Mouse (Mus musculus): ENCODE results near the gene Rhof. TPM values are rescaled to one million over a fixed set of nuclear protein-coding genes. Genes with fewer than 3 reads are reported as not detected.
A peak's percentile ranks its signal among the peaks of the same experiment; 100 is the strongest.
"Not testable (repeated sequence)": the region's sequence is repeated elsewhere in the genome, so short reads cannot be mapped to it uniquely, and the experiment has no call there.

The Rhof gene
- polyA plus RNA-seq, 1 experiment, result 52.1 TPM

DNA sequence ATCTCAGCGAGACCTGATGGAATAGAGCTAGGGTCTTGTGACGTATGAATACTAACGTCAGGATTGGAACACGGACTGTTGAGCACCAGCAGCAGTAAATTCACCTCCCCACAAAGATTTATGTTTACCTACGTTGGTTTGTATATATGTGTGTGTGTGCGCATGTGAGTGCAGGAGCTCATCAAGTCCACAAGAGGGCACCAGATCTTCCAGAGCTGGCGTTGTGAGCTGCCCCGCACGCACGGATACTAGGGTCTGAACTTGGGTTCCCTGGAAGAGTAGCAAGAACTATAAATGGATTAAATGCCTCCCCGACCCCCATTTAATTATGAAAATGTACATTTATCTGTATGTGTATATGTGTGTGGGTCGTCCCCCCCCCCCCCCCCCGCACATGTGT, 52.0 kb downstream of the Rhof start:
- WGBS, result 94% methylated on average over 13 of the region's 13 CpGs
- DNase-seq (ENCODE audit: low read depth, low spot score), result no peak

DNA sequence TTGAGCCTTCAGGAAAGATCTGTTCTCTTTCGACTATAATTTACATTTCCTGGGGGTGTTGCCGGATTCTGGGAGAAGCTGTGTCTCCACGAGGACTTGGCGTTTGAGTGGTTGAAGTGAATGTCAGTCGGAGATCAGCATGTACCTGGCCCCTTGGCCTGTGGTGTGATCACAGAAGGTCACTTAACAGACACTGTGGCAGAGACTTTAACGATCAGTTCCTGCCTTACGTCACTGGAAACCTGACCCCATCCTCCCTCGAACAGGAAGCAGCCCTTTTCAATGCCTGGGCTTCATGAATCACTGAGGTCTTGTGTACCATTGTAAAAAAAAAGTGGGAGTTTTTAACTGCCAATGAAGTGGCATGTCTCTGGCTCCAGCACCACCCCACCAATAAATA, 52.5 kb downstream of the Rhof start:
- WGBS, result 62% methylated on average over 8 of the region's 8 CpGs
- no peak for DNase-seq (ENCODE audit: low read depth, low spot score)

DNA sequence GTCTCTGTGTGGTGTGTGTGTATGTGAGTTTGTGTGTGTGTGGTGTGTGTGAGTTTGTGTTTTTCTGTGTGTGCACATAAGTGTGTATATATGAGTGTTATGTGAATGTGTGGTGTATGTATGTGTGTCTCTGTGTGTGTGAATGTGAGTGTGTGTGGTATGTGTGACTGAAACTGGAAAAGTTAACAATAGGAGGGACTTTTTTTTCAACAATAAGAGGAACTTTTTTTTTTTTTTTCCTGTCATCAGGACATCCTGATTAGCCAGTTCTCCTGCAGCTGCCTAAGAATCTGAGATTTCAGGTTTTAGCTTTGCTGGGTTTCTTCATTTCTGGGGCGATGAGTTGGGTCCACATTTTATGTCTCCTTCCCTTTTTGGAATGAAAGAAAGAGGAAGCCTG, 52.9 kb downstream of the Rhof start:
- WGBS, result 69% methylated on average over 1 of the region's 1 CpGs
- DNase-seq (ENCODE audit: low read depth, low spot score), result no peak

DNA sequence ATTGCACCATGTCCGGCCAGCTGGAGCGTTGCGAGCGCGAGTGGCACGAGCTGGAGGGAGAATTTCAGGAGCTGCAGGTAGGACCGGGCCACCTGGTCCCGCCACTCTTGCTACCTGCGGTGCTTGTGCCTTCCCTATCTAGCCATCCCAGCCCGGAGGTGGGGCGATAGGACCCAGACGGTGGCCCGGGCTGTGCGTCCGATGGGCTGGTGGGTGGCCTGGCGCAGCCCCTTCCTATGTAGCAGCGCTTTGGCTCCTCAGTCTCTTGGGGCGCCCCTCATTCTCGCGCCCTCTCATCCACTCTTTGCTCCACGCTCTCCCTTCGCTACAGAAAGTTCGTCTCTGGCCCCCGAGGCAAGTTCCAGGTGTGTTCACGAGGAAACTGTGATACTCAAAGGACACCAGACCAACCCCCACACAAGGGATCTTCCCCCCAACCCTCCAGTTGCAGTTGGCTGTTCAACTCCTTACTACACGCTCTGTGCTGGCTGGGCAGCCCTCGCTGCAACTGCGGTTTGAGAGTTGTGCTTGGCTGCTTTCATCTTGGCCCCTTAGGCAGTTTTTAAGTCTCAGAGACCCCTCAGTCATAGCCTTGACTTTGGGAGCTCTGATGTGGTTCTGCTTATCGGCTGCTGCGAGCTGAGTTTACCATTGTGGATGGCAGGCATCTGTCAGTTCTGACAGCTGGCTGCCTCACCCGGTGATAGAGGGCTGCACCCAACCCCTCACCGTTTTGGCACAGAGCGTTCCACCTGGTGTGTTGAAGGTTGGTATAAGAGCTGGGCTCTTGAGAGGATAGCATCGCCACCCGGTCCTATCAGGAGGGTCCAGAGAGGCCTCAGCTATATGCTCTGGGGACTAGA, 55.8 kb downstream of the Rhof start:
- WGBS, result 2% methylated on average over 35 of the region's 35 CpGs
- DNase-seq (ENCODE audit: low read depth, low spot score), result no peak

DNA sequence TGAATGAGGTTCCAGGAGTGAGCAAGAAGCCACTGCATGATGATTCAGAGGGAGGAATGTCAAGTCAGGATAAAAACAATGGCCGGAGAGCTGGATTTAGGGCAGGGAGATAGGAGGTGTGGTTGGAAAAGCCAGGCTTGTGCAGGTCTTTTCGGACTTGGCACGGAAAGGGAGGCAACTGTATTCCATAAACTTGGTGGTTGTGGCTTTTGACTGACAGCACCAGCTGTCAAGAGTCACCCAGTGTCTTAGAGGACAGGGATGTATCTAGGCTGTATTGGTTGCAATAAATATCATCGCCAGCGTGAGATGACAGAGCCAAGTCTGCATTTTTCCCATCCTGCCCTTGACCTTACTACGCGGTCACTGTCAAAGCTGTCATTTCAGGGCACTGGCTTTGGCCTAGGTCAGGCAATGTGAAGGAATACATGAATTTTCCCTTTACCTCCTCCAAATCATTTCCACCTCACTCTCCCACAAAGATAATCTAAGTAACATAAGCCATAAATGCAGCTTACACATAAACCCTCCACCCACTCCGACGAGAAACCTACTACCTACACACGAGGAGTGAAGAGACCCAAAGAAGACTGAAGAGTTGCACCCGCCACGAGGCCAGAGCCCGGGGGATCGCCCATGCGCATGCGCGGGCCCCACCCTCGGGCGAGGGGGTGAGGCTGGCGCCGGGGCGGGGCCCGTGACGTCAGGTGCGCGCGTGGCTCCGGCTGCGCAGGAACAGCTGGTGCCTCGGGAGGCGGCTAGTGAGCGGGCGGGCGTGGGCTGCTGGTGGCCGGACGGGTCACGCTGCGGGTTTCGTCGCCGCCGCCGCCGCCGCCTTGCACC, 56.7 kb downstream of the Rhof start:
- 6% methylated on average over 45 of the region's 45 CpGs for WGBS
- DNase-seq (ENCODE audit: low read depth, low spot score), result peak; percentile 68

DNA sequence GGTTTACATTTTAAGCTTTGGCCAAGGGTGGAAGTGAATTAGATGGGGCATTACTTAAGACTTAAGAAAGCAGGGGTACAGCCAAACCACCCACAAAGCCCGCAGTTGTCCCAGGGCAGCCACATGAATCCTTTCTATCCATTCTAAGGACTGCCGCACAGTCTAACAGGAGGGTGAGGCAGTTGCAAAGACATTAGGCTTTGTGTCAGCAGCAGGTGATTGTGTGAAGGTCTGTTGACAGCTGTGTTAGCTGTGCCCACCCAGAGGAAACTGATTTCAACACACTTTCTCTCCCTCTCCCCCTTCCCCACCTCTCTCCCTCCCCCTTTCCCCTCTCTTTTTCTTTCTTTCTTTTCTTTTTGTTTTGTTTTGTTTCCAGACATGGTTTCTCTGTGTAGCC, 63.8 kb downstream of the Rhof start:
- DNase-seq (ENCODE audit: low read depth, low spot score), result no peak
- 93% methylated on average over 2 of the region's 2 CpGs for WGBS

DNA sequence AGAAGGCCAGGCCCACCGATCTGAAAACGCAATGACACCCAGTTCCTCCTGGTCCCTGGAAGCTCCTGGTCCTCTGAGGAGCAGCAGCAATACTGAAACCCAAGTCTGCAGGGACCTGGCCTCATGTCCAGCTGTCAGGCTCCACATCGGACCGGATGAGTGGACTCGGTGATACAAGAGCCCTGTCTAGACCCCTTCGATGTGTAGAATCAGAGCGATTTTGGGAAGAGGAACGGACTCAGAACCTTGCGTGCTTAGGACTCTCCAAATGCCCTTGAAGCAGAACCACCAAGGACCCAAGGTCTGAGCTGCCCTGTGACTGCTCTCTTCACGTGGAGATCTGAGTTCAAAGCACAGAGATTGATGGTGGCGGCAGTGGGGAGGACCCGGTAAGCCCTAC, 64.4 kb downstream of the Rhof start, which contains the start of gene Tmem120b:
TSS of gene Tmem120b (plus strand) at position 301 of the 400 bp plus-strand sequence.
- DNase-seq (ENCODE audit: low read depth, low spot score), result no peak
- WGBS, result 86% methylated on average over 12 of the region's 12 CpGs

DNA sequence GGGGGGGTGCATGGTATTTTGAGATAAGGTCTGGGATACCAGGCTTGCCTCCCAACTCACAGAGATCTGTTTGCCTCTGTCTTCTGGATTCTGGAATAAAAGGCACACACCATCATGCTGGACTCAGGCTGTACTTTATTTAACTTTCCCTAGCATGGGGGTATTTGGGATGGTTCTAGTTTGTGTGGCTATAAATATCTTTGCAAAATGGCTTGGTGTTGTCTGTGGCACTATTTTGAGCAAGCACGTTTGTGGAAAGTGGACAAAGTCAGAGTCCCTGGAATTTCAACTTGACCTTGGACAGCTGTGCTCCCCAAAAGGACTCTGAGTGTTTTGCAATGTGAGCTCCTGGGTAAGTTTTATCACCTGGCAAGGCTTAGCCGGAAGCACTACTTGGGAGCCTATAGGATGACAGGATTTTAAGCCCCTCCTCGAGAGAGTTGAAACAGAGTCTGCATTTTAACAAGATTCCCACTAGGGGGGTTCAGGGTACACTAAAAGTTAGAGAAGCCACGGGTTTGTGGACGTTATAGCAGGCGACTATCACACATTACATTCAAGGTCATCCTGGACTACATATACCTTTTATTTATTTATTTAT, 65.0 kb downstream of the Rhof start:
- WGBS, result 4% methylated on average over 6 of the region's 6 CpGs
- DNase-seq (ENCODE audit: low read depth, low spot score), result no peak

DNA sequence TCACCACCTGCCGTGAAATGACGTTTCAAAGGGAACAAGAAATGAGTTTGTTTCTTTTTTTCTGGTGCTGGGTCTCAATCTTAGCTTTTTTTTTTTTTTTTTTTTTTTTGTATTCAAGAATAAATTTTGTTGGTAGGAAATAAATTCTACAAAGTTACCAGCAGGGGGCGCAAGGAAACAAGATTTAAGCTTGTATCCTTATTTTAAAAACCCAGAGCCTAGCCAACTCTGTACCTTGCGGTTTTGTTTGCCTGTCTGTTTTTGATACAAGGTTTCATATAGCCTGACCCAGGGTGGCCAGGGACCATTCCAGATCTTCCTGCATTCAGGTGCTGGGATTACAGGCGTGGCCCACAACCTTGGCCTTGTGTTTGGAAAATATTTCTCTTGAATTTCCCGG, 68.3 kb downstream of the Rhof start:
- no peak for DNase-seq (ENCODE audit: low read depth, low spot score)
- WGBS, result 22% methylated on average over 6 of the region's 6 CpGs

DNA sequence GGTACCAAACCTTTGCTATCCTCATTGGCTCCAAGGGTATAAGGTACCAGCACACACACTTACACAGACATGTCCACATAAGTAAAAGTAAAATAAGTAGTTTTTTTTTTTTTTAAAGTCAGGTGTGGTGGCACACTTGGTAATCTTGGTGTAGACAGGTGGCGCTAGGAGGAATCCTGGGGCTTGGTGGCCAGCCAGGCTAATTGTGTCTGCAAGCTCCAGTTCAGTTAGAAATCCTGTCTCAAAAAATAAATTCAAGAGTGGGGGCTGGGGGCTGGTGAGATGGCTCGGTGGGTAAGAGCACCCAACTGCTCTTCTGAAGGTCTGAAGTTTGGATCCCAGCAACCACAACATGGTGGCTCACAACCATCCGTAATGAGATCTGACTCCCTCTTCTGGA, 69.4 kb downstream of the Rhof start:
- no peak for DNase-seq (ENCODE audit: low read depth, low spot score)
- 87% methylated on average over 3 of the region's 3 CpGs for WGBS

DNA sequence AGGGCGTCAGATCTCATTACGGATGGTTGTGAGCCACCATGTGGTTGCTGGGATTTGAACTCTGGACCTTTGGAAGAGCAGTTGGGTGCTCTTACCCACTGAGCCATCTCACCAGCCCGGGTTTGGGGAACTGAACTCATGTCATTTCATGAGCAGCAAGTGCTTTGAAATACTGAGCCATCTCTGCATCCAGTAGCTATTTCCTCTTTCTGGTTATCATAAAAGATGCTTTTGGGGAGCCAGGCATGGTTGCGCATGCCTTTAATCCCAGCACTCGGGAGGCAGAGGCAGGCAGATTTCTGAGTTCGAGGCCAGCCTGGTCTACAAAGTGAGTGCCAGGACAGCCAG, 71.1 kb downstream of the Rhof start:
- 58% methylated on average over 6 of the region's 6 CpGs for WGBS
- not testable (repeated sequence) for DNase-seq (ENCODE audit: low read depth, low spot score)

DNA sequence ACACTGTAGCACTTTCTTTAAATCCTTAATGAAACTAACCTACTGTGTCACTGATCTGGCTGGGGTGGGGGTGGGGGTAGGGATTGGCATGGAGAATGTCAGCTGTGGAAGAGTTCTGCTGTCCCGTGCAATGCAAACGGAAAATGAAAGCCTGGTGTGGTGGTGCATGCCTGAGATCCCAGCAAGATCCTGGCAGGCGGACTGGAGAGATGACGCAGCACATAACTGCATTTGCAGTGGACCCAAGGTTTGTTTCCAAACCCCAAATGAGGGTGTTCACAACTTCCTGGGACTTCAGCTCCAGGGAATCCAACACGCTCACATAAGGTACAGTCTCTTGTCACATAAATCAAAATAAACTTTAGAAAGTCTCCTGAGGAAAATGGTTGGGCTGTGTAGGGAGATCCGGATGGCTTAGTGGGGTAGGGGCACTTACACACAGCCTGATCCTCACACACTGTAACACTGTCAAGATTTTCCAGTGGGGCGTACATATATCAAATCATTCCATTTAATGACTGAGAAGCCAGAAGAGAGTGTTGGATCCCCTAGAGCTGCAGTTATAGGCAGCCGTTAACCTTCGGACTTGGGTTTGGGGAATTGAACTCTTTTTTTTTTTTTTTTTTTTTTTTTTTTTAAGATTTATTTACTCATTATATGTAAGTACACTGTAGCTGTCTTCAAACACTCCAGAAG, 71.6 kb downstream of the Rhof start:
- 39% methylated on average over 9 of the region's 9 CpGs for WGBS
- no peak for DNase-seq (ENCODE audit: low read depth, low spot score)

DNA sequence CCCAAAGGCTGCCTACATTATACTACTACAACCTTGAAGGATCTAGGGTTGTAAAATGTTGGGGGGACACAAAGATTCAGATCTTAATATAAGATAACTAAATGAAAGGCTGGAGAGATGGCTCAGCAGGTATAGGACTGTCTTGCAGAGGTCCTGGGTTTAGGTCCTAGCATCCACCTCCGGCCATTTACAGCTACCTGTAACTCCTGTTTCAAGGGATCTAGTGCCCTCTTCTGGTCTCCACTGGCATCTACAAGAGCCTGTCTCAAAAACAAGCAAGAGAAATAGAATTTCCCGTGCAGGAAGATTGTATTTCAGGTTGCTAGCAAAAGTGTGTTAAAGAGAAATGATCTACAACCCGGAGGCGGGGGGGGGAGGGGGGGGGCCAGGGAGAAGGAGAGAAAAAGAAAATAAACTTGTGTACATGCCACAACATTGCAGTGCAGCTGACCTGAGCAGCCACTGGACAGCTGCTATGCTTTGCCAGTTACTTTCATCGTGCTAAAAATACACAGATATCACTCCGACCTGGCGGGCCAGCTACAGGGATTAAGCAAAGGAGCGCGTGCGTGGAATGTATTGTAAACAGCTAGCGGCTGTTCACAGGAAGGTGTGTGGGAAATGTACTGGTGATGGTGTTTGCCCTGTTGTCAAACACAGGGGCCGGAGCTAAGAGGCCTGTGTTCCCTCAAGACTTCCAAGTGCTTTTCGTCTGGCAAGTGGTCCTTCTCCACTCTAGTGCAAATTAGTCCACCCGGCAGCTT, 72.6 kb downstream of the Rhof start:
- no peak for DNase-seq (ENCODE audit: low read depth, low spot score)
- 22% methylated on average over 14 of the region's 14 CpGs for WGBS

DNA sequence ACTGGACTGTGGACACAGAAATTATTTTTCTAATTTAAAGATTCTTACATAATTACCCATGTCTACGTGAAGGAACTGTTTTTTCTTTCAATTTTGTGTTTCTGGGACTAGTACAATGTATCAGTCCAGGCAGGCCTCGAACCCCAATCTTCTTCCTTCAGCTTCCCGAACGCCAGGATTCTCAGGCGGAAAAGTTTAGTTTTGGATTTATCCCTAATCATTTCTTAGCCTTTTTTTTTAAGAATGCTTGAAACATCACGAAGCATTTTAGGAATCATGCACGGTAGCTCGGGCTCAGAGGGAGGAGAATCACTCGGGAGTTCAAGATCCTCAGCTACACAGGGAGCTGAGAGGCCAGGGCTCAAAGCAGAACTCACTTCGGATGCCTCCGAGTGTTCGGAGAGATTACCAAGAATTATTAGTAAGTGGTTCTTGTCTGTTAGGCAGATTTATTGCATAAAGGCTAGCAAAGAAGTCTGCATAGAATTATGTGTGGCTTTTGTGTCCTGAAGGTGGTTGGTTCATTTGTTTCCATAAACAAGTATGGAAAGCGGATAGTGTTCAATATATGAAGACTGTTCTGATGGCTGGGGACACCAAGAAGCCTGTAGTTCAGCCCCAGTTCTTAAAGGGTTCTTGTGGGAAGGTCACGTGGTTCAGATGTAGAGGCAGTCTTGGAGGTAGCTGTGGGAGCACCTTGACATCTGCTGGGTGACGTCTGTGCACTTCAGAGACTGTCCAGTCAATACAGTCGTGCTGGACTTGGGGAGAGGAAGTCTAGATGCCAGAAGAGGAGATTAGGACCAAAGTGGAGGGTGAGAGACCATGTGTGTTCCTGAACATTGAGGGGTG, 74.0 kb downstream of the Rhof start:
- WGBS, result 27% methylated on average over 16 of the region's 16 CpGs
- DNase-seq (ENCODE audit: low read depth, low spot score), result no peak

DNA sequence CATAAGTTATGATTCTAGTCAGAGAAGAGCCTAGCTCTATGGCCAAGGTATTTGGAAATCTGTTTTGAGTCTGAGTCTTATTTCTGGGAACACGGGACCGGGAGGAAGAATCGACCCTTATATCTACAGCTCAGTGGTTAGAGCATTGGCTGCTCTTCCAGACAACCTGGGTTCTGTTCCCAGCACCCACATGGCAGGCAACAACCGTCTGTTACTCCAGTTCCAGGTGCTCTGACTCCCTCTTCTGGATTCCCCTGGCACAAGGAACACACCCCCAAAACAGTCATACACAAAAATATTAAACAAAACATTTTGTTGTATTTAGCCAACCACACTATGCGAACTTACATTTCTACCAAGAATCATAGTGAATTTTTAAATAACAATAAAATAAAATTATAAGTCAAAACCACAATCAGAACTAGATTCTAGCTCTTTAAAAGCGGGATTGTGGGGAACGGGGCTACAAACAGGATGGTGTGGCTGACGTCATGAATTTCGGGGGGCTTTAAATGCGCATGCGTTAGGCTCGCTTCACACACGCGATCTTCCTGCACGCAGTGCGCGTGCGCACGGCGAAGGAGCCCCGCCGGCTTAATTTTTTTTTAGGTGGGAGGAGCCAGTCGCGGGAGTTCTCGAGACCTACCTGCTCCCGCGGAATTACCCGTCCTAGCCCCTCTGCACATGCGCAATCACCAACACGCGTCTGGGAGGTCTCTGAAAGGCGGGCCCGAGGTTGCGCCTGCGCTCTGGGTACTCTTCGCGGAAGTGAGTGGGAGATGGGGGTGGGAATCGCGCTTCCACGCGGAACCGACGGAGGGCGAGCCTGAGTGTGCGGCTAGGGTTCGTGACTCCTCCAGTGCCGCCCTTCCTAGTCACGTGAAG, 74.9 kb downstream of the Rhof start:
- peak; percentile 100 for DNase-seq (ENCODE audit: low read depth, low spot score)
- WGBS, result 7% methylated on average over 48 of the region's 48 CpGs
